Mouse (Mus musculus): ENCODE measurements around the gene Atrip.

DNA sequence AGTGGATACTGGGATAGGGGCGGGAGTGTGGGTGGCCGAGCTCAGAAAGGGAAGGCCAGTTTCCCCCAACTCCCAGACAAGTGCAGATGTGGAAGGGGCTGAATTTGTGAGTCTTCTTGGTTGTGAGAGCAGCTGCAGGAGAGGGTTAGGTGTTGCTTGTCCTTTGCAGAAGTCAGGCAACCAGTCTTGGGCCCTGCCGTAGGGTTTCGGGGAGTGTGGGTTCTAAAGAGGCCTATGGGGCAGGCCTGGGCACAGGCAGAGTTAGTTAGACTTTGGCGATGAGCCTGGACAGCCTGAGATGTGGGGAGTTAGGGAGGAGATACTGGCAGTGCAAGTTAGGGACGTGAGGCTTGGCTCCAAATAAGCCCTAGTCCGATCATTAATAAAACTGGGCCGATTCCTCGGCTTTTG, 22.3 kb upstream of the Atrip start:
- TF ChIP-seq CTCF (IDR thresholded peaks at IDR 0.05; ENCODE audit: control insufficient read depth, insufficient read depth, low read length) (no peak), POLR2A (IDR thresholded peaks at IDR 0.05; ENCODE audit: borderline replicate concordance, control insufficient read depth, low read depth, low read length) (no peak)

All from bone marrow, adult 2 months (tissue).